Mouse (Mus musculus): ENCODE data around the gene Kif18b. TPM values are rescaled to one million over a fixed set of nuclear protein-coding genes. Genes with fewer than 3 reads are reported as not detected.
A peak's percentile ranks its signal among the peaks of the same experiment; 100 is the strongest.

The Kif18b gene
- polyA plus RNA-seq, 1 experiment from 2014 or later, result 7.4 TPM

DNA sequence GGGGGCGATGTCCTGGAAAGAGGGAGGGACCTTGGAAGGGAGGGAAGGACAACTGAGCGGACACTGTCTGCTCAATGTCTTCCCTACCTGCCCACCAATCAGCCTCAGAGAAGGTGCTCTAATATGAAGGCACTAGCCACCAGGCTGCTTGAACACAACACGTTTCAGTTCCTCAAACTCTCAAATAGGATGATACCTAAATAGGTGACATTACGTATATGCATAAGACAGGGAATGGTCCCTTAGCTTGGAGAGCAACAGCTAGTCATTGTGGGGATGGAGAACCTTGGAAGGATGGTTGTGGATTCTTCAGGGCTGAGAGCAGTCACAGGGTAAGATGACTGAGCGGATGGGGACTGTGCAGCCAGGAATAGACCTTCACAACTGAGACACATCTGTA is 37.5 kb downstream of the Kif18b start:
- no peak for ATAC-seq (replicated peaks; ENCODE audit: insufficient number of reproducible peaks, low FRiP score, low TSS enrichment, low read depth)
- Histone ChIP-seq H3K4me1 (ENCODE audit: control insufficient read depth, insufficient read depth, low read length) (no peaks in the 10 kb centered on the region), H3K9ac (replicated peaks; ENCODE audit: low read length) (no peak overlapping the region), H3K36me3 (replicated peaks; ENCODE audit: control insufficient read depth, insufficient read depth, low read depth, low read length) (no peaks in the 10 kb centered on the region), H3K9me3 (replicated peaks; ENCODE audit: control insufficient read depth, low read length) (no peaks in the 10 kb centered on the region), H3K27ac (replicated peaks; ENCODE audit: low read depth, low read length) (no peak overlapping the region), H3K27me3 (ENCODE audit: control insufficient read depth, insufficient read depth, low read length) (no peaks in the 10 kb centered on the region; the same call in 1 of the 2 replicates), H3K4me2 (ENCODE audit: low read depth, low read length) (no peak overlapping the region), H3K4me3 (ENCODE audit: low read depth, low read length) (no peak overlapping the region)
- WGBS, result 88% methylated on average over 5 of the region's 5 CpGs
- no peak for DNase-seq (ENCODE audit: low spot score)

DNA sequence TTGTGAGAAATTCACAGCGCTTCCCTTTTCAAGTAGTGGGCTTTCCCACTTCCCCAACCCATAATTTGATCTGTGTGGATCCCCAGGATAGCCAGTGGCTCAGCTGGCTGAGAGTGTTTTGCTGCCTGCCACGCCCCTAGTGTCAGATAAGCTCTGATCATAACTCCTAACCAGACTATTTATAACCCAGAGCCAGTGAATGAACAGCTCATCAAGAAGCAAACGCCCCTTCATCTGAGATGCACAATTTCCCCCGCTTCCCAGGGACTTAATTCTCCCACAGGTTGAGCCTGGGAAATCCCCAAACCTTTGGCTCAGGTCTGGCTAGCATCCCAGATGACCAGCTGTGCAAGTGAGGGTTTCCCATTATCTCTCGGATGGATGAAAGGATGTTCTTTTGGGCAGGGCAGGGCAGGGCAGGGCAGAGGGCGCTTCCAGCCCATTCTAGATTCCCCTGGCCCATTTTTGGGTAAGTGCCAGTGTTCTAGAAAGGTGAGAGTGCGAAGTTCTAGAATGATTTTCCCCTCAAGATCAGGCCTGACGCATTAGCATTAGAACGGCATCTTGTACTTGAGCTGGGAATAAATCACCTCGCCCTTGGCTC is 40.2 kb downstream of the Kif18b start, which contains the start of gene Fam187a:
Fam187a (plus strand) TSS at position 554 of the 604 bp plus-strand sequence.
- H3K9ac ChIP-seq (replicated peaks; ENCODE audit: low read length), result no peak within 1 kb of the TSS
- H3K4me1 ChIP-seq (ENCODE audit: control insufficient read depth, insufficient read depth, low read length), result no peaks in the 10 kb centered on the region
- no peak within 1 kb of the TSS for H3K4me2 ChIP-seq (ENCODE audit: low read depth, low read length)
- no peak within 1 kb of the TSS for H3K4me3 ChIP-seq (ENCODE audit: low read depth, low read length)
- ATAC-seq (replicated peaks; ENCODE audit: insufficient number of reproducible peaks, low FRiP score, low TSS enrichment, low read depth), result no peak
- H3K36me3 ChIP-seq (replicated peaks; ENCODE audit: control insufficient read depth, insufficient read depth, low read depth, low read length), result no peaks in the 10 kb centered on the region
- no peaks in the 10 kb centered on the region for H3K9me3 ChIP-seq (replicated peaks; ENCODE audit: control insufficient read depth, low read length)
- no peaks in the 10 kb centered on the region; the same call in 1 of the 2 replicates for H3K27me3 ChIP-seq (ENCODE audit: control insufficient read depth, insufficient read depth, low read length)
- H3K27ac ChIP-seq (replicated peaks; ENCODE audit: low read depth, low read length), result no peak within 1 kb of the TSS
- WGBS, result 61% methylated on average over 10 of the region's 10 CpGs
- DNase-seq (ENCODE audit: low spot score), result no peak

GRCm38 (mm10) chr11:102881314-102882198 is 43.4 kb downstream of the Kif18b start:
- Histone ChIP-seq H3K4me1 (ENCODE audit: control insufficient read depth, insufficient read depth, low read length) (no peaks in the 10 kb centered on the region), H3K4me2 (ENCODE audit: low read depth, low read length) (peak overlapping the region; percentile 46), H3K4me3 (ENCODE audit: low read depth, low read length) (peak overlapping the region; percentile 82), H3K27ac (replicated peaks; ENCODE audit: low read depth, low read length) (no peak overlapping the region), H3K9me3 (replicated peaks; ENCODE audit: control insufficient read depth, low read length) (no peaks in the 10 kb centered on the region), H3K36me3 (replicated peaks; ENCODE audit: control insufficient read depth, insufficient read depth, low read depth, low read length) (peaks cover under 1% of the 10 kb centered on the region), H3K9ac (replicated peaks; ENCODE audit: low read length) (peak overlapping the region; percentile 84), H3K27me3 (ENCODE audit: control insufficient read depth, insufficient read depth, low read length) (no peaks in the 10 kb centered on the region)
- 15% methylated on average over 13 of the region's 13 CpGs for WGBS
- ATAC-seq (replicated peaks; ENCODE audit: insufficient number of reproducible peaks, low FRiP score, low TSS enrichment, low read depth) (peak; percentile 54), DNase-seq (ENCODE audit: low spot score) (no peak)

DNA sequence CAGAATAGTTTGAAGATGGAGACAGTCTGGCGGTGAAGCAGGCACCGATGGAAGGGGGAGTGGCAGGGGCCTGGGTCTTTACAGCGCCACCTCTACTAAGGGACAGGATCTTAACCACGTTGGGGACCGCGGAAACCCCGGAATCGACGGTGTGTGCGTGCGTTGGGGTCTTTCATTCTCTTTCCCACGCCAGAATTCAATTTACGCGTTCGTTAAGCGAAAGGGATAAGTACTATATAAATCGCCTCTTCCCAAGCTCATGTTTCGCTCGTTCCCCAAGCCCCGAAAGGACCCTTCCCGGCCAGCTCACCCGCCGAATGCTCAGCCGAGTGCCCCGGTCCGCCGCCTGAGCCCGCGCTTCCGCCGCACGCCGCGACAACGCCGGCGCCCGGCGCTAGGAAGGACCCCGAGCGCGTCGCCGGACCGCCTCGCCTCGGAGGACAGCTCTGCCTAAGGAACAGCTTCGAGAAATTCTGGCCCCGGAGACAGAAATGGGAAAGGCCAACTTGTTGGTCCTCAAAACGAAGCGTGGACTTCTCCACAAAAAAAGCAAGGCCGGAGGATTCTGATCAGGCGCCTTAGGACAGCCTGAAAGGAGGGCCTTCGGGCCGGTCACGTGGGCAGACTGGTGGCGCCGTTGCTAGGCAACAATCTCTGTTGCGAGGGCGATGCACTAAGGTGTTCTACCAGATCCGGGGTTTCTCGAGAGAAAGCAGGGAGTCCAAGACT is 44.2 kb downstream of the Kif18b start, which contains the start of the genes Eftud2 and Ccdc103:
Eftud2 (minus strand) TSS at position 401 of the 729 bp plus-strand sequence.
Ccdc103 (plus strand) TSS at position 620 of the 729 bp plus-strand sequence.
- no peaks in the 10 kb centered on the region for H3K9me3 ChIP-seq (replicated peaks; ENCODE audit: control insufficient read depth, low read length)
- peak within 1 kb of the TSS; percentile 82 for H3K4me3 ChIP-seq (ENCODE audit: low read depth, low read length)
- no peaks in the 10 kb centered on the region for H3K27me3 ChIP-seq (ENCODE audit: control insufficient read depth, insufficient read depth, low read length)
- no peaks in the 10 kb centered on the region for H3K4me1 ChIP-seq (ENCODE audit: control insufficient read depth, insufficient read depth, low read length)
- DNase-seq (ENCODE audit: low spot score) (peak; percentile 92), ATAC-seq (replicated peaks; ENCODE audit: insufficient number of reproducible peaks, low FRiP score, low TSS enrichment, low read depth) (peak; percentile 85)
- H3K36me3 ChIP-seq (replicated peaks; ENCODE audit: control insufficient read depth, insufficient read depth, low read depth, low read length), result peaks cover 4% of the 10 kb centered on the region
- peak within 1 kb of the TSS; percentile 70 for H3K27ac ChIP-seq (replicated peaks; ENCODE audit: low read depth, low read length)
- peak within 1 kb of the TSS; percentile 84 for H3K9ac ChIP-seq (replicated peaks; ENCODE audit: low read length)
- under 1% methylated on average over 62 of the region's 62 CpGs for WGBS
- peak within 1 kb of the TSS; percentile 46 for H3K4me2 ChIP-seq (ENCODE audit: low read depth, low read length)

DNA sequence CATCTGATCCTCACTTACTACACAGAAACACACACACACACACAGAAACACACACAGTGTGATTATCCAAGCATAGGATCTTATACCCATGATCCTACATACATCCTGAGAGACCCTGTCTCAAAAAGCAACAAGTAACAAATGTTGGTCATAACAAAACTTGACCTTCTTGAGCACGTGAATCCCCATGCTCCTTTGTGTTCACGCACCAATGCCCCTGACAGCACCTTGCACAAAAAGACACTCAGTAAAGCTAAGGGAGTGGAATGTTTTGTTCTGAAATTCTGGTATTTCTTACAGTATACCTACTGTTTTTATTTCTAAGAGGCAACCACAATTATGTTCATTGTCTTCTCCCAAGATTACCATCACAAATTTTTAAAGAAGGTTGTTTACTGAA is 45.4 kb downstream of the Kif18b start:
- DNase-seq (ENCODE audit: low spot score), result no peak
- H3K9me3 ChIP-seq (replicated peaks; ENCODE audit: control insufficient read depth, low read length), result no peaks in the 10 kb centered on the region
- WGBS, result 85% methylated on average over 2 of the region's 2 CpGs

GRCm38 (mm10) chr11:102874801-102875334 is 50.1 kb downstream of the Kif18b start:
- Histone ChIP-seq H3K9me3 (replicated peaks; ENCODE audit: control insufficient read depth, low read length) (no peaks in the 10 kb centered on the region), H3K4me3 (ENCODE audit: low read depth, low read length) (no peak overlapping the region), H3K9ac (replicated peaks; ENCODE audit: low read length) (no peak overlapping the region), H3K4me2 (ENCODE audit: low read depth, low read length) (no peak overlapping the region), H3K27me3 (ENCODE audit: control insufficient read depth, insufficient read depth, low read length) (no peaks in the 10 kb centered on the region), H3K36me3 (replicated peaks; ENCODE audit: control insufficient read depth, insufficient read depth, low read depth, low read length) (peaks cover 7% of the 10 kb centered on the region), H3K27ac (replicated peaks; ENCODE audit: low read depth, low read length) (no peak overlapping the region), H3K4me1 (ENCODE audit: control insufficient read depth, insufficient read depth, low read length) (no peaks in the 10 kb centered on the region)
- DNase-seq (ENCODE audit: low spot score) (no peak), ATAC-seq (replicated peaks; ENCODE audit: insufficient number of reproducible peaks, low FRiP score, low TSS enrichment, low read depth) (no peak)
- WGBS, result 88% methylated on average over 7 of the region's 7 CpGs

More for the DNA sequence above, 45.4 kb downstream of the Kif18b start:
- no peak overlapping the region; the same call in 1 of the 2 replicates for H3K4me2 ChIP-seq (ENCODE audit: low read depth, low read length)
- H3K4me3 ChIP-seq (ENCODE audit: low read depth, low read length), result peak overlapping the region; percentile 82; the same call in 1 of the 2 replicates
- no peaks in the 10 kb centered on the region for H3K27me3 ChIP-seq (ENCODE audit: control insufficient read depth, insufficient read depth, low read length)
- H3K9ac ChIP-seq (replicated peaks; ENCODE audit: low read length), result no peak overlapping the region
- no peak for ATAC-seq (replicated peaks; ENCODE audit: insufficient number of reproducible peaks, low FRiP score, low TSS enrichment, low read depth)
- H3K36me3 ChIP-seq (replicated peaks; ENCODE audit: control insufficient read depth, insufficient read depth, low read depth, low read length), result peaks cover 5% of the 10 kb centered on the region
- H3K27ac ChIP-seq (replicated peaks; ENCODE audit: low read depth, low read length), result no peak overlapping the region
- H3K4me1 ChIP-seq (ENCODE audit: control insufficient read depth, insufficient read depth, low read length), result no peaks in the 10 kb centered on the region

DNA sequence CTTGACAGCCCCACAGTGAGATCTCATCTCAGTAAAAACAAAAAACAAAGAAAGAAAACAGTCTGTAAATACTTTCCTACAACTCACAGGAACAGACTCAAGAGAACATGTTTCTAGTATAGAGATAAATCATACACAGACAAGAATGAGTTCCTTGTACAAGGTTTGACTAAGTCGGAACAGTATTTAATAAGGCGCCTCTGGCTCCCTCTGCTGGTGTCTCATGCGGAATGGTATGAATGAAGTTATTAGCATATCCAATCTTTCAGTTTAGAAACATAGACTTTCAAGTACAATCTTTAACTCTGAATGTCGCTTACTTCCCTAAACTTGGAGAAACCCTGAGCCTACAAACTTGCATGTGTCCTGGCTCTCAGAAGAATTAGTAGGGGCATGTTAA is 60.7 kb downstream of the Kif18b start:
- peak; percentile 92 for DNase-seq (ENCODE audit: low spot score)

More for the DNA sequence above, 60.7 kb downstream of the Kif18b start:
- no peak for ATAC-seq (replicated peaks; ENCODE audit: insufficient number of reproducible peaks, low FRiP score, low TSS enrichment, low read depth)
- Histone ChIP-seq H3K4me1 (ENCODE audit: control insufficient read depth, insufficient read depth, low read length) (no peaks in the 10 kb centered on the region), H3K27me3 (ENCODE audit: control insufficient read depth, insufficient read depth, low read length) (no peaks in the 10 kb centered on the region), H3K36me3 (replicated peaks; ENCODE audit: control insufficient read depth, insufficient read depth, low read depth, low read length) (peaks cover 7% of the 10 kb centered on the region), H3K4me2 (ENCODE audit: low read depth, low read length) (no peak overlapping the region), H3K9ac (replicated peaks; ENCODE audit: low read length) (no peak overlapping the region), H3K27ac (replicated peaks; ENCODE audit: low read depth, low read length) (no peak overlapping the region), H3K9me3 (replicated peaks; ENCODE audit: control insufficient read depth, low read length) (no peaks in the 10 kb centered on the region), H3K4me3 (ENCODE audit: low read depth, low read length) (no peak overlapping the region)
- WGBS, result 52% methylated on average over 4 of the region's 4 CpGs
